Mouse (Mus musculus) midbrain, embryonic 13.5 days (tissue): Measurements from ENCODE around the gene Tor1aip2. TPM values are rescaled to one million over a fixed set of nuclear protein-coding genes. Genes with fewer than 3 reads are reported as not detected.
"Not testable (repeated sequence)": the region's sequence is repeated elsewhere in the genome, so short reads cannot be mapped to it uniquely, and the experiment has no call there.

Experiments
- ATAC-seq: fragments of 200-750 bp; cut with Nextera tagmentation; 2 replicates; pipeline ENCODE4 v1.8.0; 2017; ENCODE audit warnings: mild to moderate bottlenecking, moderate TSS enrichment, moderate library complexity
- H3K27ac ChIP-seq: fragments of 300-500 bp; sonication (generic); 2 replicates; pipeline ENCODE4 v1.5.1; 2015; ENCODE audit warnings: inconsistent platforms, mild to moderate bottlenecking, moderate library complexity
- H3K27me3 ChIP-seq: fragments of 300-500 bp; sonication (generic); 2 replicates; pipeline ENCODE4 v1.6.1; 2015; ENCODE audit warnings: mild to moderate bottlenecking, inconsistent platforms
- H3K36me3 ChIP-seq: fragments of 300-500 bp; sonication (generic); 2 replicates; pipeline ENCODE4 v1.6.1; 2015; ENCODE audit warnings: mild to moderate bottlenecking, inconsistent platforms
- H3K4me1 ChIP-seq: fragments of 300-500 bp; sonication (generic); replicated peaks from 2 replicates; pipeline ENCODE4 v1.6.1; 2015; ENCODE audit warnings: inconsistent platforms
- H3K4me2 ChIP-seq: fragments of 300-500 bp; sonication (generic); replicated peaks from 2 replicates; pipeline ENCODE4 v1.6.1; 2015; ENCODE audit warnings: moderate library complexity, mild to moderate bottlenecking, inconsistent platforms
- H3K4me3 ChIP-seq: fragments of 300-500 bp; sonication (generic); replicated peaks from 2 replicates; pipeline ENCODE4 v1.5.1; 2015; ENCODE audit warnings: mild to moderate bottlenecking, inconsistent platforms
- H3K9ac ChIP-seq: fragments of 300-500 bp; sonication (generic); replicated peaks from 2 replicates; pipeline ENCODE4 v1.6.1; 2015; ENCODE audit warnings: mild to moderate bottlenecking, inconsistent platforms
- H3K9me3 ChIP-seq: fragments of 300-500 bp; sonication (generic); 2 replicates; pipeline ENCODE4 v1.6.1; 2016; ENCODE audit warnings: mild to moderate bottlenecking, inconsistent platforms
- WGBS: fragments of 180-500 bp; shearing (Covaris S2); methylation state at CpG from one replicate; pipeline ENCODE4 v1.1.7; 2015; 5-methylcytosine and 5-hydroxymethylcytosine counted together
- polyA plus RNA-seq: library from polyadenylated mRNA; unstranded; fragments of >200 nt; fragmentation: Nextera tagmentation; extraction: Ambion mirVana; gene quantifications from 2 replicates; pipeline ENCODE4 v1.2.1, GENCODE M21; 2015

The Tor1aip2 gene
- polyA plus RNA-seq, 1 experiment from 2014 or later = 73.3 TPM

- Histone ChIP-seq H3K4me2 (no peak overlapping the region), H3K4me3 (no peak overlapping the region), H3K9ac (no peak overlapping the region), H3K27ac (no peak overlapping the region), H3K27me3 (no peaks in the 10 kb centered on the region), H3K9me3 (no peaks in the 10 kb centered on the region), H3K36me3 (peaks cover 41% of the 10 kb centered on the region), H3K4me1 (no peaks in the 10 kb centered on the region)
- no peak for ATAC-seq
- WGBS = 92% methylated on average over 8 of the region's 8 CpGs
Measured at GRCm38 (mm10) chr1:156024831-156025503, 10.2 kb upstream of the Tor1aip2 start.

- Histone ChIP-seq H3K4me3 (no peak overlapping the region), H3K36me3 (peaks cover 54% of the 10 kb centered on the region), H3K27me3 (no peaks in the 10 kb centered on the region), H3K4me2 (no peak overlapping the region), H3K4me1 (no peaks in the 10 kb centered on the region), H3K27ac (no peak overlapping the region), H3K9me3 (no peaks in the 10 kb centered on the region), H3K9ac (no peak overlapping the region)
- ATAC-seq = no peak
- WGBS = 94% methylated on average over 3 of the region's 3 CpGs
Measured at GRCm38 (mm10) chr1:156027849-156028248, 7.4 kb upstream of the Tor1aip2 start.

GRCm38 (mm10) chr1:156028340-156028975 lies 6.7 kb upstream of the Tor1aip2 start:
- no peaks in the 10 kb centered on the region for H3K4me1 ChIP-seq
- no peak overlapping the region for H3K4me3 ChIP-seq
- H3K9me3 ChIP-seq = no peaks in the 10 kb centered on the region
- H3K36me3 ChIP-seq = peaks cover 57% of the 10 kb centered on the region
- no peaks in the 10 kb centered on the region for H3K27me3 ChIP-seq
- no peak for ATAC-seq
- 92% methylated on average over 4 of the region's 4 CpGs for WGBS
- no peak overlapping the region for H3K9ac ChIP-seq
- H3K27ac ChIP-seq = no peak overlapping the region
- H3K4me2 ChIP-seq = no peak overlapping the region

GRCm38 (mm10) chr1:156033921-156034320 lies 1.3 kb upstream of the Tor1aip2 start:
- no peak overlapping the region for H3K4me2 ChIP-seq
- no peak overlapping the region for H3K9ac ChIP-seq
- WGBS = 99% methylated on average over 7 of the region's 7 CpGs
- H3K4me1 ChIP-seq = peaks cover 24% of the 10 kb centered on the region
- H3K27me3 ChIP-seq = no peaks in the 10 kb centered on the region
- no peak overlapping the region for H3K27ac ChIP-seq
- H3K36me3 ChIP-seq = peaks cover 41% of the 10 kb centered on the region
- H3K4me3 ChIP-seq = no peak overlapping the region
- no peak for ATAC-seq
- H3K9me3 ChIP-seq = no peaks in the 10 kb centered on the region

- Histone ChIP-seq H3K4me3 (peak overlapping the region; percentile 80), H3K27ac (peak overlapping the region; percentile 94; the same call in 1 of the 2 replicates), H3K4me1 (peaks cover 24% of the 10 kb centered on the region), H3K36me3 (peaks cover 33% of the 10 kb centered on the region), H3K9ac (peak overlapping the region; percentile 89), H3K27me3 (no peaks in the 10 kb centered on the region), H3K9me3 (no peaks in the 10 kb centered on the region), H3K4me2 (peak overlapping the region; percentile 58)
- no peak for ATAC-seq
- 40% methylated on average over 1 of the region's 1 CpGs for WGBS
Measured at GRCm38 (mm10) chr1:156034661-156035060, 542 bp upstream of the Tor1aip2 start.

GRCm38 (mm10) chr1:156035930-156036737 lies 931 bp downstream of the Tor1aip2 start, which contains the start of gene Tor1aip1:
Gene Tor1aip1 (minus strand): TSS chr1:156036480.
- Histone ChIP-seq H3K27ac (peak within 1 kb of the TSS; percentile 94), H3K9me3 (no peaks in the 10 kb centered on the region), H3K4me1 (peaks cover 28% of the 10 kb centered on the region), H3K4me2 (peak within 1 kb of the TSS; percentile 58), H3K36me3 (peaks cover 21% of the 10 kb centered on the region), H3K4me3 (peak within 1 kb of the TSS; percentile 80), H3K27me3 (no peaks in the 10 kb centered on the region), H3K9ac (peak within 1 kb of the TSS; percentile 89)
- WGBS = under 1% methylated on average over 59 of the region's 59 CpGs
- peak; percentile 94 for ATAC-seq

GRCm38 (mm10) chr1:156037144-156037583 lies 2.0 kb downstream of the Tor1aip2 start:
- WGBS = 65% methylated on average over 5 of the region's 5 CpGs
- H3K4me2 ChIP-seq = peak overlapping the region; percentile 17
- H3K36me3 ChIP-seq = peaks cover 14% of the 10 kb centered on the region
- H3K4me3 ChIP-seq = no peak overlapping the region
- no peak overlapping the region for H3K27ac ChIP-seq
- H3K4me1 ChIP-seq = peaks cover 36% of the 10 kb centered on the region
- H3K27me3 ChIP-seq = no peaks in the 10 kb centered on the region
- ATAC-seq = no peak
- H3K9me3 ChIP-seq = no peaks in the 10 kb centered on the region
- no peak overlapping the region for H3K9ac ChIP-seq

- WGBS = 71% methylated on average over 7 of the region's 7 CpGs
- not testable (repeated sequence) for H3K27me3 ChIP-seq, H3K9me3 ChIP-seq, H3K9ac ChIP-seq, H3K27ac ChIP-seq, H3K4me3 ChIP-seq, ATAC-seq, H3K36me3 ChIP-seq, H3K4me2 ChIP-seq
- H3K4me1 ChIP-seq = peaks cover 34% of the 10 kb centered on the region
Measured at GRCm38 (mm10) chr1:156039989-156040388, 4.8 kb downstream of the Tor1aip2 start.

GRCm38 (mm10) chr1:156040731-156041401 lies 5.7 kb downstream of the Tor1aip2 start:
- Histone ChIP-seq H3K27ac (peak overlapping the region; percentile 47; the same call in 1 of the 2 replicates), H3K36me3 (peaks cover 5% of the 10 kb centered on the region; the same call in 1 of the 2 replicates), H3K27me3 (no peaks in the 10 kb centered on the region), H3K9me3 (no peaks in the 10 kb centered on the region), H3K4me3 (peak overlapping the region; percentile 63), H3K9ac (peak overlapping the region; percentile 57), H3K4me2 (peak overlapping the region; percentile 63), H3K4me1 (peaks cover 34% of the 10 kb centered on the region)
- 2% methylated on average over 22 of the region's 22 CpGs for WGBS
- peak; percentile 84 for ATAC-seq

GRCm38 (mm10) chr1:156041451-156042241 lies 6.4 kb downstream of the Tor1aip2 start:
- 50% methylated on average over 7 of the region's 7 CpGs for WGBS
- H3K27ac ChIP-seq = no peak overlapping the region
- H3K27me3 ChIP-seq = no peaks in the 10 kb centered on the region
- H3K9me3 ChIP-seq = no peaks in the 10 kb centered on the region
- ATAC-seq = no peak
- H3K36me3 ChIP-seq = peaks cover 8% of the 10 kb centered on the region
- H3K4me1 ChIP-seq = peaks cover 35% of the 10 kb centered on the region
- peak overlapping the region; percentile 63 for H3K4me3 ChIP-seq
- peak overlapping the region; percentile 63 for H3K4me2 ChIP-seq
- 0 out of 2 replicates have a peak overlapping the region, but pooled peaks have one; percentile 49 for H3K9ac ChIP-seq

- WGBS = 92% methylated on average over 5 of the region's 5 CpGs
- H3K9me3 ChIP-seq = no peaks in the 10 kb centered on the region
- no peaks in the 10 kb centered on the region for H3K27me3 ChIP-seq
- no peak overlapping the region for H3K9ac ChIP-seq
- 0 out of 2 replicates have a peak overlapping the region, but pooled peaks have one; percentile 63 for H3K4me3 ChIP-seq
- H3K27ac ChIP-seq = no peak overlapping the region
- peaks cover 14% of the 10 kb centered on the region for H3K36me3 ChIP-seq
- no peak for ATAC-seq
- H3K4me1 ChIP-seq = peaks cover 30% of the 10 kb centered on the region
- peak overlapping the region; percentile 63 for H3K4me2 ChIP-seq
Measured at GRCm38 (mm10) chr1:156042481-156042880, 7.3 kb downstream of the Tor1aip2 start.
